Mouse (Mus musculus) megakaryocyte progenitor cell, adult 5-6 weeks (primary cell): ENCODE results near the gene Sphk2. TPM values are rescaled to one million over a fixed set of nuclear protein-coding genes. Genes with fewer than 3 reads are reported as not detected.

Experiments used
- ATAC-seq: replicated peaks from 2 replicates; pipeline ENCODE4 v1.8.0; 2016; ENCODE audit warnings: mild to moderate bottlenecking, moderate TSS enrichment, inconsistent platforms; ENCODE audit not compliant: poor library complexity
- total RNA-seq, 2 experiments: library from RNA; stranded (forward) in 1 of 2; stranded (reverse) in 1 of 2; fragments of 157-497, 149-512 nt in 1 of 2; fragments of 200-1000 nt in 1 of 2; gene quantifications; 2 replicates each; pipeline versions ENCODE4 v1.2.3 to v1.2.4; 2015 to 2017

Sphk2 gene
- total RNA-seq, 2 experiments from 2014 or later = 10.2 to 10.6 TPM

GRCm38 (mm10) chr7:45697894-45698293 lies 19.9 kb downstream of the Sphk2 start:
- ATAC-seq = no peak

GRCm38 (mm10) chr7:45695098-45695497 lies 22.7 kb downstream of the Sphk2 start:
- ATAC-seq = no peak

GRCm38 (mm10) chr7:45693921-45694591 lies 23.7 kb downstream of the Sphk2 start, which contains the start of gene Sec1:
Gene Sec1, minus strand, starts transcription at chr7:45694402.
- ATAC-seq = no peak

- ATAC-seq = no peak
Measured at GRCm38 (mm10) chr7:45692364-45692763, 25.4 kb downstream of the Sphk2 start.

GRCm38 (mm10) chr7:45689800-45690199 lies 28.0 kb downstream of the Sphk2 start:
- no peak for ATAC-seq

GRCm38 (mm10) chr7:45689099-45689498 lies 28.7 kb downstream of the Sphk2 start:
- peak; percentile 48 for ATAC-seq

GRCm38 (mm10) chr7:45686841-45687240 lies 31.0 kb downstream of the Sphk2 start:
- ATAC-seq = no peak

GRCm38 (mm10) chr7:45685811-45686210 lies 32.0 kb downstream of the Sphk2 start:
- no peak for ATAC-seq

GRCm38 (mm10) chr7:45683396-45684050 lies 34.3 kb downstream of the Sphk2 start, which contains the start of gene Ntn5:
Gene Ntn5, plus strand, starts transcription at chr7:45684022.
- ATAC-seq = no peak

- ATAC-seq = peak; percentile 96
Measured at GRCm38 (mm10) chr7:45682144-45683126, 35.4 kb downstream of the Sphk2 start.

GRCm38 (mm10) chr7:45681046-45681736 lies 36.6 kb downstream of the Sphk2 start:
- ATAC-seq = 0 out of 2 replicates have a peak, but pooled peaks have one; percentile 15

- ATAC-seq = no peak
Measured at GRCm38 (mm10) chr7:45679966-45680621, 37.7 kb downstream of the Sphk2 start.

- ATAC-seq = no peak
Measured at GRCm38 (mm10) chr7:45678513-45678912, 39.3 kb downstream of the Sphk2 start.

GRCm38 (mm10) chr7:45677627-45678295 lies 40.0 kb downstream of the Sphk2 start:
- ATAC-seq = no peak

GRCm38 (mm10) chr7:45668921-45669320 lies 48.9 kb downstream of the Sphk2 start:
- ATAC-seq = no peak

- ATAC-seq = no peak
Measured at GRCm38 (mm10) chr7:45667761-45668160, 50.0 kb downstream of the Sphk2 start.

- no peak for ATAC-seq
Measured at GRCm38 (mm10) chr7:45666161-45666560, 51.6 kb downstream of the Sphk2 start, which contains the start of gene Fut2. Gene Fut2, minus strand, starts transcription at chr7:45666394.

- no peak for ATAC-seq
Measured at GRCm38 (mm10) chr7:45665303-45666138, 52.3 kb downstream of the Sphk2 start.
